Mouse (Mus musculus) midbrain, embryonic 16.5 days (tissue): ENCODE data around the gene Rps27l. TPM values are rescaled to one million over a fixed set of nuclear protein-coding genes. Genes with fewer than 3 reads are reported as not detected.

Experiments
- ATAC-seq: fragments of 200-750 bp; cut with Nextera tagmentation; 2 replicates; pipeline ENCODE4 v1.8.0; 2017; ENCODE audit warnings: moderate TSS enrichment
- H3K27ac ChIP-seq: fragments of 300-500 bp; sonication (generic); 2 replicates; pipeline ENCODE4 v1.5.1; 2014; ENCODE audit warnings: mild to moderate bottlenecking, low read length, mixed read lengths
- H3K27me3 ChIP-seq: fragments of 300-500 bp; sonication (generic); 2 replicates; pipeline ENCODE4 v1.6.1; 2014; ENCODE audit warnings: low read depth, low read length, mixed read lengths; ENCODE audit not compliant: control insufficient read depth, insufficient read depth
- H3K36me3 ChIP-seq: fragments of 300-500 bp; sonication (generic); 2 replicates; pipeline ENCODE4 v1.6.1; 2014; ENCODE audit warnings: mild to moderate bottlenecking, low read length, moderate library complexity, mixed read lengths; ENCODE audit not compliant: control insufficient read depth, insufficient read depth
- H3K4me1 ChIP-seq: fragments of 300-500 bp; sonication (generic); 2 replicates; pipeline ENCODE4 v1.6.1; 2014; ENCODE audit warnings: mild to moderate bottlenecking, low read length, mixed read lengths; ENCODE audit not compliant: control insufficient read depth, insufficient read depth
- H3K4me2 ChIP-seq: fragments of 300-500 bp; sonication (generic); 2 replicates; pipeline ENCODE4 v1.6.1; 2014; ENCODE audit warnings: mild to moderate bottlenecking, low read length, mixed read lengths
- H3K4me3 ChIP-seq: fragments of 300-500 bp; sonication (generic); 2 replicates; pipeline ENCODE4 v1.5.1; 2014; ENCODE audit warnings: low read depth, mild to moderate bottlenecking, low read length, moderate library complexity, mixed read lengths
- H3K9ac ChIP-seq: fragments of 300-500 bp; sonication (generic); 2 replicates; pipeline ENCODE4 v1.6.1; 2014; ENCODE audit warnings: low read depth, low read length, mixed read lengths
- H3K9me3 ChIP-seq: fragments of 300-500 bp; sonication (generic); replicated peaks from 2 replicates; pipeline ENCODE4 v1.6.1; 2014; ENCODE audit warnings: mild to moderate bottlenecking, low read length, mixed read lengths; ENCODE audit not compliant: control insufficient read depth, poor library complexity, severe bottlenecking
- WGBS: fragments of 180-500 bp; shearing (Covaris S2); extraction: QIAGEN DNeasy Blood & Tissue Kit; methylation state at CpG from one replicate; pipeline ENCODE4 v1.1.7; 2014; 5-methylcytosine and 5-hydroxymethylcytosine counted together
- polyA plus RNA-seq: library from polyadenylated mRNA; unstranded; fragments of >200 nt; fragmentation: Nextera tagmentation; extraction: Ambion mirVana; gene quantifications from 2 replicates; pipeline ENCODE4 v1.2.1, GENCODE M21; 2015

Gene Rps27l
- polyA plus RNA-seq, 1 experiment from 2014 or later = 157 TPM

DNA sequence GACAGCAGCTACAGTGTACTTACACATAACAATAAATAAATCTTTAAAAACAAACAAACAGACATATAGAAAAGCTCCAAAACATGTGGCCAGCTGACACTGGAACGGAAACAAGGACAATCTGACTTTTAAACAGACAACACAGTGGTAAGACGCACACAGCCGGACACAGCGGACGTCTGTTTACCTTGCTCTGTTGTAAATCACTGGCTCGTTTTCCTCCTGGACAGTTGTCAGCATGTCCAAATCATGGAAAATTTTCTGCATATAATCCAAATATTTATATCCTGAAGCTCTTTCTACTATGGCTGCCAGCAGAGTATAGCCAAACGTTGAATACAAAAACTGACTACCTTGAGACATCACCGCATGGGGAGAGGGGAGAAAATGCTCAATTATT lies 21.6 kb downstream of the Rps27l start:
- Histone ChIP-seq H3K4me1 (no peaks in the 10 kb centered on the region), H3K4me3 (no peak overlapping the region), H3K4me2 (no peak overlapping the region), H3K9ac (no peak overlapping the region), H3K9me3 (no peaks in the 10 kb centered on the region), H3K27ac (no peak overlapping the region), H3K36me3 (peaks cover 20% of the 10 kb centered on the region), H3K27me3 (no peaks in the 10 kb centered on the region)
- no peak for ATAC-seq
- WGBS = 90% methylated on average over 8 of the region's 8 CpGs

DNA sequence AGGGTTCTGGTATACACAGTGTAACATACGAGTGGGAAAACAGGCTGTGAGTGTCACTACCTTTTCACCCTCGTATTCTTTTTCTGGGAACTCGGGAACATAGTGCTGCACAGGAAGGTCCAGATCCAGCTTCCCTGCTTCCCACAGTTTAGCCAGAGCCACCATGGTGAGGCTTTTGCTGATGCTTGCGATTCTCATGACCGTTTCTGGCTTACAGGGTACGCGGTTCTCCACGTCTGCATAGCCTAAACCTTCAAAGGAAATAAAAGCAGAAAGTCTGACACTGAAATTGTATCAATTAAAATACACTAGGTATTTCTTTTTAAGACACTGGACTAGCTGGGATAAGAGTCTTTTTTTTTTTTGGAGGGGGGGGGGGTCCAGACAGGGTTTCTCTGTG lies 25.2 kb downstream of the Rps27l start:
- H3K9ac ChIP-seq = no peak overlapping the region
- 85% methylated on average over 8 of the region's 8 CpGs for WGBS
- peaks cover 10% of the 10 kb centered on the region for H3K4me1 ChIP-seq
- H3K27ac ChIP-seq = no peak overlapping the region
- H3K36me3 ChIP-seq = peaks cover 20% of the 10 kb centered on the region
- no peak overlapping the region for H3K4me2 ChIP-seq
- H3K4me3 ChIP-seq = no peak overlapping the region
- H3K27me3 ChIP-seq = no peaks in the 10 kb centered on the region
- no peaks in the 10 kb centered on the region for H3K9me3 ChIP-seq
- ATAC-seq = no peak

DNA sequence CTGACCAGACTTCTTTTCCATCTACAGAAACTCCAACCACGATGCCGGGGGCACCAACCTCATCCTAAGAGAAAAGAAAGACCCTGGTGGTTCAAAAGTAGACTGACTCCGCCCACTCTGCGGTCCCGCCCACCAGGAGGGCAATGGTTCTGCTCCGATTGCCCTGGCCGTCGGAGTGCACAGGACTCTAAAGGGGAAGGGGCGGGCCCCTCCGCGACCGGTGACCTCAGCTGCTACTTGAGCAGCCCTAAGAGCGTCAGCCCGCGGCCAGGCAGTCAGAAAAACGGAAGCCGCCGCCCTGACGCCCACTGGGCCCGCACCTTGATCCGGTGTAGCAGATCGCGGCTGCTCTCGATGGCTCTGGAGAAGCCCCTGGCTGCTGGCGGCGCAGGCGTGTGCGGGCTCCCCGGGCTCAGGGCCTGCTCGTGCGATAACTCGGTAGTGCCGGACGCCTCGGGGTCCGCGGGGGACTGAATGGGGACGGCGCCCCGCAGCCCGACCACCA lies 28.9 kb downstream of the Rps27l start:
- peaks cover 10% of the 10 kb centered on the region for H3K36me3 ChIP-seq
- peak overlapping the region; percentile 77 for H3K4me3 ChIP-seq
- no peaks in the 10 kb centered on the region for H3K9me3 ChIP-seq
- peak overlapping the region; percentile 90 for H3K27ac ChIP-seq
- peak overlapping the region; percentile 85 for H3K9ac ChIP-seq
- H3K4me2 ChIP-seq = peak overlapping the region; percentile 63
- peaks cover 10% of the 10 kb centered on the region for H3K4me1 ChIP-seq
- ATAC-seq = peak; percentile 84
- no peaks in the 10 kb centered on the region for H3K27me3 ChIP-seq
- under 1% methylated on average over 36 of the region's 41 CpGs for WGBS

DNA sequence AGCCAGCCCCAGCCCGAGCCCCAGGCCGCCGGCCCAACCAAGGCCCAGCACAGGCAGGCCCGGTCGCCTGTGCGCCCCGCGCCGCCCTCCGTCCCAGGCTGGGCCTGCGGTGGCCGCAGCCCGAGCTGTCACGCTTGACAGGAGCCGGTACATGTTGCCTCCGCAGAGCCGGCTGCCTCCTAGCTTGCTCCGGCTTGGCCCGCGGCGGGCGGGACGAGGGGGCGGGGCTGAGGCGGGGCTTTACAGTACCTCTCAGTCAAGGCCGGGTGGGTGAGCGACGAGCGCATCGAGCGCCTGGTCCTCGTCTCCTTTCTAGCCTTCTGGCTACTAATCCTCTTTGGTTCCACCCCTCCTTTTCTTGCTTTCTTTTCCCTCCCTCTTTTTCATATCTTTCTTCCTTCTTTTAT lies 29.4 kb downstream of the Rps27l start, which contains the start of gene Lactb:
Lactb (minus strand) TSS at position 246 of the 407 bp plus-strand sequence.
- peak within 1 kb of the TSS; percentile 77 for H3K4me3 ChIP-seq
- peak within 1 kb of the TSS; percentile 85 for H3K9ac ChIP-seq
- peaks cover 10% of the 10 kb centered on the region for H3K4me1 ChIP-seq
- H3K27me3 ChIP-seq = no peaks in the 10 kb centered on the region
- H3K27ac ChIP-seq = peak within 1 kb of the TSS; percentile 90
- under 1% methylated on average over 23 of the region's 32 CpGs for WGBS
- ATAC-seq = peak; percentile 99
- peaks cover 6% of the 10 kb centered on the region for H3K36me3 ChIP-seq
- H3K9me3 ChIP-seq = no peaks in the 10 kb centered on the region
- peak within 1 kb of the TSS; percentile 63 for H3K4me2 ChIP-seq

DNA sequence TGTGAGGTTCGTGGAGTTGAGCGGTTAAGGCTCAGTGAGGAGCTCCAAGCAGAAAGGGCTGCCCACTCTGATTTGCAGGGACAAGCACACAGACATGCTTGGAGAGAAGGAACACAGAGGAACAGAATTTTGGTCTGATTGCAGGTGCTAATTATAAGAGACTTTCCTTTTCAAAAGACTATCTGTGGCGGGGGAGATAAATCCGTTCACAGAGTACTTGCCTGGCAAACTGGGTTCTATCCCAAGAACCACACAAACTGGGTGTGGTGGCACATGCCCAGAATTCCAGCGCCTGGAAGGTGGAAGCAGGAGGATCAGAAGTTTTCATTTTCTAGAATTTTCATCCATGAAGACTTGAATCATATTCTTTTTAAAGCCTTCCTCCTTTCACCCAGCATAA lies 31.2 kb downstream of the Rps27l start:
- H3K9ac ChIP-seq = no peak overlapping the region
- no peak overlapping the region for H3K4me3 ChIP-seq
- no peak for ATAC-seq
- H3K4me2 ChIP-seq = no peak overlapping the region
- no peaks in the 10 kb centered on the region for H3K36me3 ChIP-seq
- WGBS = 79% methylated on average over 5 of the region's 5 CpGs
- H3K4me1 ChIP-seq = peaks cover 10% of the 10 kb centered on the region
- no peaks in the 10 kb centered on the region for H3K9me3 ChIP-seq
- no peak overlapping the region for H3K27ac ChIP-seq
- H3K27me3 ChIP-seq = no peaks in the 10 kb centered on the region

DNA sequence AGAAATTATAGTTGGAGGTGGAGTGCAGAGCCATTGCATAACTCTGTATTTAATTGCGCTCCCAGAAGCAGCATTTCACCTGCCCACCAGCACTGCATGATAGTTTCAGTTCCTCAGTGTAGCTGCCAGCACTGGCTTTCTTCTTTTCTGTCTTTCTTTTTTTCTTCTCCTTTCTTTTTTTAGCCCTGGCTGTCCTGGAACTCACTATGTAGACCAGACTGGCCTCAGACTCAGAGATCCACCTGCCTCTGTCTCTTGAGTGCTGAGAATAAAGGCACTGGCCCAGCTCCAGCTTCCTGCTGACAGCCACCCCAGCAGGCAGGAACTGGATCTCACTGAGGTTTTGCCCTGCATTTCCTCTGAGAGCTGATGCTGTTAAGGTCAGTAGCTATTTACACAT lies 32.1 kb downstream of the Rps27l start:
- WGBS = 92% methylated on average over 1 of the region's 1 CpGs
- no peak overlapping the region for H3K9ac ChIP-seq
- no peaks in the 10 kb centered on the region for H3K27me3 ChIP-seq
- H3K27ac ChIP-seq = no peak overlapping the region
- no peaks in the 10 kb centered on the region for H3K9me3 ChIP-seq
- H3K36me3 ChIP-seq = no peaks in the 10 kb centered on the region
- no peak overlapping the region for H3K4me3 ChIP-seq
- no peak overlapping the region for H3K4me2 ChIP-seq
- ATAC-seq = no peak
- peaks cover 10% of the 10 kb centered on the region for H3K4me1 ChIP-seq

DNA sequence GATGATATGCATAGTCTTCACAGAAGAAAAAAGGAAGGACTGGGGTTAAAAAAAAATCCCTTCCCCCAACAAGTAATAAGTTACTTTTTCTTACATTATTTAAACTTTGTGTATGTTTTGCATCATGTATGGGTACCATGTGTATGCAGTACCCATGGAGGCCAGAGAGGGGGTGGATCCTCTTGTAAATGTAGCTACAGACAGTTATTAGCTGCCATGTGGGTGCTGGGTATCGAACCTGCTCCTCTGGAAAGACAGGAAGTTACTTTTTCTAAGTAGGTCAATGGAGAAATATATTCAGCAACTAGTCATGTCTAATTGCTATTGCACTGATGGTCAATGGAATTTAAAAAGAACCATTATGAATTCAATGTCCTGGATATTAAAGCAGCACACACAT lies 32.6 kb downstream of the Rps27l start:
- ATAC-seq = no peak

DNA sequence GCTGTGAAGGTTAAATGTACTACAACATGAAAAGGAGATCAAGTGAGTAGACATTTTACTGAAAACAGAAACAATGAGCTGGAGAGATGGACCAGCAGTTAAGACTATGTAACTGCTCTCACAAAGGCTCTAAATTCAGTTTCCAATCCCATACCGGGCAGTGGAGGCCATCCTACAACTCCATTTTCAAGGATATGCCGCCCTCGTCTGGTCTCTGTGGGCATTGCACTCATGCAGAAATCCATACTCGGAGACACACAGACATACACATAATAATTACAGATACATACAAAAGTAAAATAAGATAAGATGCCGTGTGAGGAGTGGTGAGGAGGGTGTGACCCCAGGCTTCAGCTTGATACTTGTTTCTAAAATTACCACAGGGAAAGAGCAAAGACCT lies 34.6 kb downstream of the Rps27l start:
- 10% methylated on average over 5 of the region's 5 CpGs for WGBS
- no peak for ATAC-seq

More for the DNA sequence above, 32.6 kb downstream of the Rps27l start:
- Histone ChIP-seq H3K27ac (no peak overlapping the region), H3K4me2 (no peak overlapping the region), H3K9me3 (no peaks in the 10 kb centered on the region), H3K4me3 (no peak overlapping the region), H3K36me3 (no peaks in the 10 kb centered on the region), H3K9ac (no peak overlapping the region), H3K4me1 (peaks cover 10% of the 10 kb centered on the region), H3K27me3 (no peaks in the 10 kb centered on the region)
- WGBS = 78% methylated on average over 1 of the region's 1 CpGs

DNA sequence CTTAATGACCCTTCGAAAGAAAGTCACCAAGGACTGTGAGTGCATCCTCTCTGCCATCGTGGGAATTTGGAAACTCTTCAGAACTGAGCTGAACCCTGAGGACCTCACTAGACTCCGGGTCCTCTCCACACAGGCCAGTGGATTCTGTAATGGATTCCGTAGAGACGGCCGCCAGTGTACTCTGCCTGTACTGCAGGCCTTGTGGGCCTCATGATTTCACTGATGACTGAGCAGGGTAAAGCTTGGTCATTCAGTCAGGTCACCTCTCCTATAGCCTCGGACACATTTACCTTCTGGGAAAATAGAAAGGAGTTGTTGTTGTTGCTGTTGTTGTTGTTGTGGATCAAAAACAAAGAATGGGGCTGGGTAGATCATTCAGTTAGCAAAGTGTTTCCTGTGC lies 36.2 kb downstream of the Rps27l start:
- 75% methylated on average over 7 of the region's 7 CpGs for WGBS
- H3K4me1 ChIP-seq = no peaks in the 10 kb centered on the region
- no peaks in the 10 kb centered on the region for H3K9me3 ChIP-seq
- ATAC-seq = no peak
- no peaks in the 10 kb centered on the region for H3K36me3 ChIP-seq
- H3K27ac ChIP-seq = no peak overlapping the region
- H3K4me3 ChIP-seq = no peak overlapping the region
- no peak overlapping the region for H3K9ac ChIP-seq
- H3K27me3 ChIP-seq = no peaks in the 10 kb centered on the region
- no peak overlapping the region for H3K4me2 ChIP-seq

More for the DNA sequence above, 34.6 kb downstream of the Rps27l start:
- Histone ChIP-seq H3K4me3 (no peak overlapping the region), H3K9me3 (no peaks in the 10 kb centered on the region), H3K4me1 (peaks cover 5% of the 10 kb centered on the region), H3K9ac (no peak overlapping the region), H3K36me3 (no peaks in the 10 kb centered on the region), H3K27me3 (no peaks in the 10 kb centered on the region), H3K4me2 (no peak overlapping the region), H3K27ac (no peak overlapping the region)
